16 mouse cellular contexts compared by ENCODE assay signal in the genomic region with DNA sequence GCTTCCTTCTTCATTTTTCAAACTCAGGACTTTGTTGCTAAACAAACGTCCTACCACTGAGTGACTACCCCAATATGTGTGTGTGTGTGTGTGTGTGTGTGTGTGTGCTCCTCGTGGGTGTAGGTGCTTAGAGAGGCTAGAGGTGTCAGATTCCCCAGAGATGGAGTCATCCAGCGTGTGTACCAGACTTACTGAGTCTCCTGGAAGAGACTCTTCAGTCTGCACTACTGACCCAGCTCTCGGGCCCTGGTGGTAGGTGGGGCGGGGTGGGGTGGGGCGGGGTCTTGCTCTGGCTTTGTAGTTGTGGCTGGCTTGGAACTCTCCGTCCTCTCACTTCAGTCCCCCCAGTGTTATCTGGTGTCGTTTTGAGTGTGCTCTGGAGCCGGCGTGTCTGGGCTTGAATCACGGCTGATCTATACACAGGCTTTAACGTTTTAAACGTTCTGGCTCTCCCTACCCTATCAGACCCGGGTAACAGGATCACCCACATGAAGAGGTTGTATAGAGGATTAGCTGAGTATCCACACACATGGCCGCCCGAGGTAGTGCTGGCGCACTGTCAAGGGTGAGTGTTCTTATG. TPM values are rescaled to one million over a fixed set of nuclear protein-coding genes. Genes with fewer than 3 reads are reported as not detected.
DNase-seq lines count a peak whose midpoint lies in the region; ATAC-seq lines count a peak whose summit lies in the region.
"Had no signal": no experiment of that assay in that cellular context is flagged by ENCODE, and none has a peak within 500 bp of the region (broad histone marks: within the 10 kb centered on the region; RNA-seq: fewer than 3 reads in every experiment).

No protein-coding gene starts in this region.

- 0 out of 2 replicates have a peak overlapping the region, but pooled peaks have one; percentile 24 for H3K9ac ChIP-seq in heart, embryonic 12.5 days
- H3K9ac ChIP-seq in lung, embryonic 16.5 days (ENCODE audit: low read length) = peak overlapping the region; percentile 32; the same call in 1 of the 2 replicates
- H3K9ac ChIP-seq in limb, embryonic 13.5 days = no peak overlapping the region
- H3K9ac ChIP-seq: hindbrain, embryonic 13.5 days; liver, embryonic 14.5 days; stomach, embryonic 15.5 days had no signal

- WGBS in heart, embryonic 12.5 days = 13% methylated on average over 17 of the region's 17 CpGs
- WGBS in lung, embryonic 16.5 days = 18% methylated on average over 17 of the region's 17 CpGs
- WGBS in limb, embryonic 13.5 days = 31% methylated on average over 17 of the region's 17 CpGs

- H3K36me3 ChIP-seq in heart, embryonic 12.5 days = peaks cover 14% of the 10 kb centered on the region
- no peaks in the 10 kb centered on the region; the same call in none of the 2 replicates for H3K36me3 ChIP-seq in lung, embryonic 16.5 days (ENCODE audit: control insufficient read depth, insufficient read depth, low read length)
- H3K36me3 ChIP-seq in limb, embryonic 13.5 days = peaks cover 15% of the 10 kb centered on the region
- H3K36me3 ChIP-seq: stomach, embryonic 15.5 days had no signal

- H3K27ac ChIP-seq in heart, embryonic 12.5 days (ENCODE audit: poor library complexity, severe bottlenecking) = peak overlapping the region; percentile 70
- peak overlapping the region; percentile 55 for H3K27ac ChIP-seq in lung, embryonic 16.5 days (ENCODE audit: low read length)
- peak overlapping the region; percentile 28; the same call in 1 of the 2 replicates for H3K27ac ChIP-seq in limb, embryonic 13.5 days
- H3K27ac ChIP-seq: hindbrain, embryonic 13.5 days; left cerebral cortex, adult 2 months; liver, embryonic 14.5 days; stomach, embryonic 15.5 days had no signal

- H3K4me3 ChIP-seq in heart, embryonic 12.5 days = no peak overlapping the region
- H3K4me3 ChIP-seq in lung, embryonic 16.5 days (ENCODE audit: low read length) = no peak overlapping the region
- no peak overlapping the region for H3K4me3 ChIP-seq in limb, embryonic 13.5 days
- H3K4me3 ChIP-seq: hindbrain, embryonic 13.5 days; left cerebral cortex, adult 2 months; stomach, embryonic 15.5 days had no signal

- H3K9me3 ChIP-seq in heart, embryonic 12.5 days (replicated peaks) = no peaks in the 10 kb centered on the region
- H3K9me3 ChIP-seq in lung, embryonic 16.5 days (ENCODE audit: control insufficient read depth, low read length) = no peaks in the 10 kb centered on the region
- H3K9me3 ChIP-seq in limb, embryonic 13.5 days = no peaks in the 10 kb centered on the region
- H3K9me3 ChIP-seq: hindbrain, embryonic 13.5 days; stomach, embryonic 15.5 days had no signal

- intact Hi-C loops in heart, postnatal 25 days (cut with DNase I) = no loop called here

- peaks cover 31% of the 10 kb centered on the region for H3K4me1 ChIP-seq in heart, embryonic 12.5 days (replicated peaks)
- H3K4me1 ChIP-seq in lung, embryonic 16.5 days (replicated peaks; ENCODE audit: control insufficient read depth, insufficient read depth, low read length) = peaks cover 27% of the 10 kb centered on the region
- H3K4me1 ChIP-seq in limb, embryonic 13.5 days = peaks cover 41% of the 10 kb centered on the region

- no peak for ATAC-seq in heart, embryonic 12.5 days (ENCODE audit: insufficient number of reproducible peaks, low FRiP score)
- ATAC-seq in lung, embryonic 16.5 days (ENCODE audit: low read depth) = peak; percentile 10; the same call in 1 of the 2 replicates
- no peak for ATAC-seq in limb, embryonic 13.5 days (ENCODE audit: low FRiP score, low read depth)

- no peaks in the 10 kb centered on the region for H3K27me3 ChIP-seq in heart, embryonic 12.5 days (replicated peaks)
- H3K27me3 ChIP-seq in lung, embryonic 16.5 days (ENCODE audit: control insufficient read depth, insufficient read depth, low read depth, low read length) = no peaks in the 10 kb centered on the region
- no peaks in the 10 kb centered on the region for H3K27me3 ChIP-seq in limb, embryonic 13.5 days
- H3K27me3 ChIP-seq: hindbrain, embryonic 13.5 days; stomach, embryonic 15.5 days had no signal

- peak overlapping the region; percentile 49 for H3K4me2 ChIP-seq in heart, embryonic 12.5 days
- 0 out of 2 replicates have a peak overlapping the region, but pooled peaks have one; percentile 10 for H3K4me2 ChIP-seq in lung, embryonic 16.5 days (ENCODE audit: low read depth, low read length)
- no peak overlapping the region; the same call in 1 of the 2 replicates for H3K4me2 ChIP-seq in limb, embryonic 13.5 days (replicated peaks)
- H3K4me2 ChIP-seq: hindbrain, embryonic 13.5 days; stomach, embryonic 15.5 days had no signal

- no peak for DNase-seq in heart, postnatal 25 days (ENCODE audit: low spot score)
- DNase-seq in lung, postnatal 10 days = no peak
- peak; percentile 61 for DNase-seq in NIH3T3 (ENCODE audit: low read depth)
- DNase-seq in embryo, embryonic 10.5 days (ENCODE audit: low spot score) = no peak
- DNase-seq in cerebellum, postnatal 36 days = no peak
- DNase-seq: adrenal gland, postnatal 14 days; cerebellum, postnatal 25 days; kidney, adult 18-20 months; right cerebral cortex, postnatal 4 days had no signal

RNA-seq across cellular contexts. Expression of gene Tmbim6, which starts 25.1 kb away (rescaled TPM):
- 251 and 253 TPM in 2 replicates for polyA plus RNA-seq in heart, embryonic 12.5 days (2016; fragmentation: Nextera tagmentation; extraction: Ambion mirVana)
- 100 to 1,000 TPM; 207 to 215 TPM for total RNA-seq in heart, postnatal 25 days (2021)
- polyA plus RNA-seq in lung, embryonic 16.5 days (2015; fragmentation: Nextera tagmentation; extraction: Ambion mirVana) = 459 and 464 TPM in 2 replicates
- 287 and 298 TPM in 2 replicates for polyA plus RNA-seq in limb, embryonic 13.5 days (2015; fragmentation: Nextera tagmentation; extraction: Ambion mirVana)

RNA-seq across cellular contexts. Expression of gene Nckap5l, which starts 39.8 kb away (rescaled TPM):
- 11.4 and 12.0 TPM in 2 replicates for polyA plus RNA-seq in heart, embryonic 12.5 days (2016; fragmentation: Nextera tagmentation; extraction: Ambion mirVana)
- 1 to 10 TPM; 6.4 to 7.6 TPM for total RNA-seq in heart, postnatal 25 days (2021)
- polyA plus RNA-seq in lung, embryonic 16.5 days (2015; fragmentation: Nextera tagmentation; extraction: Ambion mirVana) = 7.5 and 9.5 TPM in 2 replicates
- 14.0 and 14.1 TPM in 2 replicates for polyA plus RNA-seq in limb, embryonic 13.5 days (2015; fragmentation: Nextera tagmentation; extraction: Ambion mirVana)

RNA-seq across cellular contexts. Expression of gene Fmnl3, which starts 47.5 kb away (rescaled TPM):
- 17.2 and 21.0 TPM in 2 replicates for polyA plus RNA-seq in heart, embryonic 12.5 days (2016; fragmentation: Nextera tagmentation; extraction: Ambion mirVana)
- total RNA-seq in heart, postnatal 25 days (2021) = 10 to 100 TPM; 20.1 to 21.1 TPM
- 29.1 and 29.3 TPM in 2 replicates for polyA plus RNA-seq in lung, embryonic 16.5 days (2015; fragmentation: Nextera tagmentation; extraction: Ambion mirVana)
- 29.5 and 30.9 TPM in 2 replicates for polyA plus RNA-seq in limb, embryonic 13.5 days (2015; fragmentation: Nextera tagmentation; extraction: Ambion mirVana)

RNA-seq across cellular contexts. Expression of gene Bcdin3d, which starts 56.7 kb away (rescaled TPM):
- 11.3 and 12.2 TPM in 2 replicates for polyA plus RNA-seq in heart, embryonic 12.5 days (2016; fragmentation: Nextera tagmentation; extraction: Ambion mirVana)
- total RNA-seq in heart, postnatal 25 days (2021) = 1 to 10 TPM; 3.2 to 4.0 TPM
- polyA plus RNA-seq in lung, embryonic 16.5 days (2015; fragmentation: Nextera tagmentation; extraction: Ambion mirVana) = 13.4 and 13.7 TPM in 2 replicates
- polyA plus RNA-seq in limb, embryonic 13.5 days (2015; fragmentation: Nextera tagmentation; extraction: Ambion mirVana) = 17.0 and 19.7 TPM in 2 replicates
